Mouse (Mus musculus) heart, adult 2 months (tissue): ENCODE results near the gene Cpne4. TPM values are rescaled to one million over a fixed set of nuclear protein-coding genes. Genes with fewer than 3 reads are reported as not detected.

ENCODE experiments used
- DNase-seq, 2 experiments: peaks; one replicate each; pipeline ENCODE4 v3.0.0; 2021
- H3K27ac ChIP-seq: fragments of 200-600 bp; 2 replicates; pipeline ENCODE4 v1.8.1; 2022
- H3K27me3 ChIP-seq: fragments of 200-500 bp; 2 replicates; pipeline ENCODE4 v1.6.1; 2012; ENCODE audit warnings: mild to moderate bottlenecking, low read length, inconsistent platforms, mixed read lengths; ENCODE audit not compliant: control insufficient read depth, insufficient read depth
- H3K36me3 ChIP-seq: fragments of 200-500 bp; 2 replicates; pipeline ENCODE4 v1.6.1; 2012; ENCODE audit warnings: low read length, inconsistent platforms; ENCODE audit not compliant: control insufficient read depth, insufficient read depth
- H3K4me1 ChIP-seq: fragments of 200-500 bp; 2 replicates; pipeline ENCODE4 v1.6.1; 2011; ENCODE audit warnings: low read length; ENCODE audit not compliant: control insufficient read depth, insufficient read depth
- H3K4me3 ChIP-seq: fragments of 200-600 bp; 2 replicates; pipeline ENCODE4 v1.8.1; 2022
- H3K79me2 ChIP-seq: fragments of 200-500 bp; replicated peaks from 2 replicates; pipeline ENCODE4 v1.6.1; 2012; ENCODE audit warnings: mild to moderate bottlenecking, inconsistent platforms, low read length, moderate library complexity, mixed read lengths; ENCODE audit not compliant: control insufficient read depth, insufficient read depth
- H3K9ac ChIP-seq: fragments of 200-500 bp; 2 replicates; pipeline ENCODE4 v1.6.1; 2012; ENCODE audit warnings: low read depth, mild to moderate bottlenecking, control low read depth, inconsistent platforms, low read length, mixed read lengths
- CTCF ChIP-seq: fragments of 200-600 bp; IDR thresholded peaks from 2 replicates; pipeline ENCODE4 v1.8.1; 2022; ENCODE audit warnings: antibody characterized with exemption, mild to moderate bottlenecking, moderate library complexity
- EP300 ChIP-seq: fragments of 200-500 bp; IDR thresholded peaks from 2 replicates; pipeline ENCODE4 v1.6.1; 2011; ENCODE audit warnings: low read depth, low read length, control low read depth; ENCODE audit not compliant: insufficient read depth
- POLR2A ChIP-seq: fragments of 200-500 bp; IDR thresholded peaks from 2 replicates; pipeline ENCODE4 v1.6.1; 2011; ENCODE audit warnings: mild to moderate bottlenecking, low read depth, low read length, control low read depth; ENCODE audit not compliant: insufficient read depth
- WGBS: fragments of 180-500 bp; shearing (Covaris S2); methylation state at CpG from one replicate; pipeline ENCODE4 v1.1.7; 2018; 5-methylcytosine and 5-hydroxymethylcytosine counted together
- intact Hi-C: fragments of 180-260 bp; cut with DNase I; formaldehyde crosslinking; loops from one replicate; pipeline ENCODE4 v1.15.1; 2025
- polyA plus RNA-seq: library from polyadenylated mRNA; depleted of rRNA; stranded (reverse); fragments of >200 nt; gene quantifications from 2 replicates; pipeline ENCODE4 v1.2.3, GENCODE M21; 2012
- total RNA-seq, 2 experiments: library from RNA; stranded (reverse); gene quantifications; 2 replicates each; pipeline ENCODE4 v1.2.3; 2021

Cpne4 gene
- total and polyA plus RNA-seq, 3 experiments, result 0.08 TPM; not detected in 1

- intact Hi-C loops, result no loop called here
- TF ChIP-seq CTCF, result no peak
- TF ChIP-seq EP300, result no peak
- no peak for TF ChIP-seq POLR2A
- 81% methylated on average over 7 of the region's 7 CpGs for WGBS
Observed at GRCm38 (mm10) chr9:104776198-104776815, 229.2 kb downstream of the Cpne4 start.

GRCm38 (mm10) chr9:104777135-104777534, 230.0 kb downstream of the Cpne4 start:
- H3K4me1 ChIP-seq, result no peaks in the 10 kb centered on the region
- intact Hi-C loops, result no loop called here
- H3K4me3 ChIP-seq, result no peak overlapping the region
- no peaks in the 10 kb centered on the region for H3K36me3 ChIP-seq
- no peaks in the 10 kb centered on the region for H3K79me2 ChIP-seq
- TF ChIP-seq CTCF (no peak), EP300 (no peak), POLR2A (no peak)
- WGBS, result 47% methylated on average over 3 of the region's 3 CpGs
- no peak overlapping the region for H3K9ac ChIP-seq
- no peak overlapping the region for H3K27ac ChIP-seq
- no peaks in the 10 kb centered on the region for H3K27me3 ChIP-seq
- DNase-seq, result no peak

More at GRCm38 (mm10) chr9:104776198-104776815, 229.2 kb downstream of the Cpne4 start:
- no peak for DNase-seq
- H3K36me3 ChIP-seq, result no peaks in the 10 kb centered on the region
- H3K9ac ChIP-seq, result no peak overlapping the region
- no peaks in the 10 kb centered on the region for H3K27me3 ChIP-seq
- H3K27ac ChIP-seq, result no peak overlapping the region
- no peaks in the 10 kb centered on the region for H3K4me1 ChIP-seq
- no peaks in the 10 kb centered on the region for H3K79me2 ChIP-seq
- no peak overlapping the region for H3K4me3 ChIP-seq

- no peaks in the 10 kb centered on the region for H3K36me3 ChIP-seq
- no peaks in the 10 kb centered on the region for H3K27me3 ChIP-seq
- intact Hi-C loops, result no loop called here
- no peak for DNase-seq
- H3K79me2 ChIP-seq, result no peaks in the 10 kb centered on the region
- no peak overlapping the region for H3K27ac ChIP-seq
- TF ChIP-seq EP300, result no peak
- TF ChIP-seq CTCF, result no peak
- no peak for TF ChIP-seq POLR2A
- H3K9ac ChIP-seq, result no peak overlapping the region
- 62% methylated on average over 5 of the region's 5 CpGs for WGBS
- H3K4me3 ChIP-seq, result no peak overlapping the region
- no peaks in the 10 kb centered on the region for H3K4me1 ChIP-seq
Observed at GRCm38 (mm10) chr9:104777780-104778179, 230.7 kb downstream of the Cpne4 start.

GRCm38 (mm10) chr9:104796601-104797000, 249.5 kb downstream of the Cpne4 start:
- 32% methylated on average over 2 of the region's 2 CpGs for WGBS
- intact Hi-C loops, result no loop called here

GRCm38 (mm10) chr9:104804776-104805175, 257.7 kb downstream of the Cpne4 start:
- Histone ChIP-seq H3K4me1 (no peaks in the 10 kb centered on the region), H3K9ac (no peak overlapping the region), H3K79me2 (no peaks in the 10 kb centered on the region), H3K4me3 (no peak overlapping the region), H3K27me3 (no peaks in the 10 kb centered on the region), H3K36me3 (no peaks in the 10 kb centered on the region), H3K27ac (no peak overlapping the region)
- WGBS, result 44% methylated on average over 4 of the region's 4 CpGs
- intact Hi-C loops, result no loop called here
- TF ChIP-seq CTCF, result no peak
- no peak for DNase-seq

More at GRCm38 (mm10) chr9:104796601-104797000, 249.5 kb downstream of the Cpne4 start:
- Histone ChIP-seq H3K4me3 (no peak overlapping the region), H3K4me1 (no peaks in the 10 kb centered on the region), H3K36me3 (no peaks in the 10 kb centered on the region), H3K79me2 (no peaks in the 10 kb centered on the region), H3K27me3 (no peaks in the 10 kb centered on the region), H3K9ac (no peak overlapping the region), H3K27ac (no peak overlapping the region)
- DNase-seq, result no peak
- TF ChIP-seq EP300 (no peak), POLR2A (no peak), CTCF (no peak)

- intact Hi-C loops, result no loop called here
- Histone ChIP-seq H3K9ac (no peak overlapping the region), H3K79me2 (no peaks in the 10 kb centered on the region), H3K36me3 (no peaks in the 10 kb centered on the region), H3K4me1 (no peaks in the 10 kb centered on the region), H3K27ac (no peak overlapping the region), H3K27me3 (no peaks in the 10 kb centered on the region), H3K4me3 (no peak overlapping the region)
- DNase-seq, result no peak
- TF ChIP-seq CTCF (no peak), POLR2A (no peak), EP300 (no peak)
- 63% methylated on average over 2 of the region's 2 CpGs for WGBS
Observed at GRCm38 (mm10) chr9:104814681-104815080, 267.6 kb downstream of the Cpne4 start.
